Mouse (Mus musculus) CD4-positive, CD25-positive, alpha-beta regulatory T cell (primary cell): Measurements from ENCODE around the gene Ephb6. TPM values are rescaled to one million over a fixed set of nuclear protein-coding genes. Genes with fewer than 3 reads are reported as not detected.

Experiments
- polyA plus RNA-seq: library from polyadenylated mRNA; unstranded; fragments of 100-300 nt; shearing (Covaris generic); gene quantifications from one replicate; pipeline ENCODE4 v1.2.1, GENCODE M21; 2017

Ephb6 gene
- polyA plus RNA-seq: 63.9 TPM

DNA sequence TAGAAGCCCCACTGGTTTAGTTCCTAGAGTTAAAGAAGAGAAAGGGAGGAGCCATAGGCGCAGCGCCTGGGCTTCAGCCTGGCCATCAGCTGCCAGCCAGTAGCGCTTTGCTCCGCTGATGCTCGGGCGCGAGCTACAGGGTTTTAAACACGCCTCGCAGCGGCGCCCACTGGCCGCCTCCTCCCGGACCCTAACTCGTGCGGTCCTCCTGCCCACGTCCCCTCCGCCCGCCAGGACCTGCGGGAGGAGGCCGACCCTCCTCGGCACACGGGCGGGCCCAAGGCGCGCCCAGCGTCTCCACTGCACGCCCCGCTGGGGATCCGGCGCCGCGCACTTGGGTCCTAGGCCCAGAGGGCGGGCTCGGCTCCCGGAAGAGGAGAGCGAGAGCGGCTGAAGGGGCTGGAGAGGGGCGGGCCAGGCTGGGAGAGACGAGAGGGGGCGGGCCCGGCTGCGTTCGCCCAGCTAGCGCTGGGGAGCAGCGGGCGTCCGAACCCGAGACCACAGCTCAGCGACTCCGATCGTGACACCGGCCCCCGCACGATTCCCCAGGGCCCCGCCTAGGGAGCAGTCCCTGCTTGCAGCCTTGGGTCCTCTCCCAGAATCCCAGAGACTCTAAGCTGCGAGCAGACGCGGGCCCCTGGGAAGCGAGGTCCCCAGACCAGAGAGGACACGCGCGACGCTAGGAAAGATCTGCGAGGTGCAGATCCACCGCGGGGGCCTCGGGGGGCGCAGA is at the start of gene Ephb6:
TSS of gene Ephb6 (plus strand) at position 422 of the 733 bp plus-strand sequence.

DNA sequence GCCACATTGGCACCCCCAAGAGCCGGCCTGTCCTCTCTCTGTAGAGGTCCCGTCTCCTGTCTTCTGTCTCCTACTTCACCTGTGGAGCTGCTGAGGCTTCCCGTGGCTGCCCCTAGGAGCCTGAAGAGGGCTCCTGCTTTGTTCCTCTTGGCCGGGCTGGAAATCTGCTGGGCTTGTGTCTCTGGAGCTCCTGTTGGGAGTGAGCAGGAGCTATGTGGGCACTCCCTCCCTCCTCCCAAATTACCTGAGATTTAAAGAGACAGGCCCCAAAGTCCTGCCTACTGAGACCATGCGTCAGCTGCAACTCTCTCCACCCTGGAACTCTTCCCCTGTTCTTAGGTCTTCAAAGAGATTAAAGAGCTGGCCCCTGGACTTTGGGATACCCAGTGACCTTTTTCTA is 30.9 kb downstream of the Ephb6 start, which contains the start of gene Trpv6:
TSS of gene Trpv6 (minus strand) at position 228 of the 400 bp plus-strand sequence.

Other genes starting within 250 kb of the Ephb6 start
- gene Prss3, start 227.8 kb upstream of the Ephb6 start, polyA plus RNA-seq: not detected
- not detected for gene Gm5771, start 213.1 kb upstream of the Ephb6 start, polyA plus RNA-seq
- not detected for gene Gm10334, start 159.3 kb upstream of the Ephb6 start, polyA plus RNA-seq
- gene Prss1, start 146.6 kb upstream of the Ephb6 start, polyA plus RNA-seq: not detected
- gene Prss2, start 83.7 kb upstream of the Ephb6 start, polyA plus RNA-seq: 2.6 TPM
- 1.2 TPM for gene Trpv6, start 30.9 kb downstream of the Ephb6 start, polyA plus RNA-seq
- gene Trpv5, start 75.3 kb downstream of the Ephb6 start, polyA plus RNA-seq: not detected
- gene Llcfc1, start 78.9 kb downstream of the Ephb6 start, polyA plus RNA-seq: not detected
- not detected for gene Kel, start 98.9 kb downstream of the Ephb6 start, polyA plus RNA-seq
- gene Olfr459, start 169.7 kb downstream of the Ephb6 start, polyA plus RNA-seq: not detected
- gene Pip, start 242.1 kb downstream of the Ephb6 start, polyA plus RNA-seq: 9.2 TPM
- gene Sval2, start 247.5 kb downstream of the Ephb6 start, polyA plus RNA-seq: not detected